10 mouse cellular contexts compared by ENCODE assay signal in genomic region chr4:57279229-57279628, GRCm38 (mm10). TPM values are rescaled to one million over a fixed set of nuclear protein-coding genes. Genes with fewer than 3 reads are reported as not detected.
DNase-seq lines count a peak whose midpoint lies in the region; ATAC-seq and TF ChIP-seq lines count a peak whose summit lies in the region.
"Had no signal": no experiment of that assay in that cellular context is flagged by ENCODE, and none has a peak within 500 bp of the region (broad histone marks: within the 10 kb centered on the region; RNA-seq: fewer than 3 reads in every experiment).

No protein-coding gene starts in this region.

- no peaks in the 10 kb centered on the region for H3K36me3 ChIP-seq in lung, embryonic 14.5 days (ENCODE audit: insufficient read depth)
- no peaks in the 10 kb centered on the region for H3K36me3 ChIP-seq in midbrain, embryonic 15.5 days (replicated peaks)
- H3K36me3 ChIP-seq: midbrain, embryonic 12.5 days had no signal

- no peaks in the 10 kb centered on the region for H3K27me3 ChIP-seq in lung, embryonic 14.5 days (ENCODE audit: insufficient read depth, low read length)
- H3K27me3 ChIP-seq in midbrain, embryonic 15.5 days (replicated peaks), result no peaks in the 10 kb centered on the region
- H3K27me3 ChIP-seq: midbrain, embryonic 12.5 days had no signal

- no peak overlapping the region for H3K4me3 ChIP-seq in lung, embryonic 14.5 days (ENCODE audit: low read depth, low read length)
- H3K4me3 ChIP-seq in midbrain, embryonic 15.5 days, result no peak overlapping the region
- H3K4me3 ChIP-seq: midbrain, embryonic 12.5 days had no signal

- H3K9me3 ChIP-seq in lung, embryonic 14.5 days (ENCODE audit: low read depth, low read length), result no peaks in the 10 kb centered on the region
- no peaks in the 10 kb centered on the region for H3K9me3 ChIP-seq in midbrain, embryonic 15.5 days
- H3K9me3 ChIP-seq: midbrain, embryonic 12.5 days had no signal

- DNase-seq in adrenal gland, postnatal 10 days, result peak; percentile 51
- DNase-seq in adrenal gland, adult 18-20 months (ENCODE audit: low spot score in 2 of 2), result no peak
- DNase-seq in CD4-positive helper T cell, adult 2 months (ENCODE audit: low read depth, low spot score), result peak; percentile 38
- peak; percentile 67 for DNase-seq in lung, embryonic 14.5 days
- DNase-seq in cerebellum, adult 11 months, result no peak
- DNase-seq: right cerebral cortex, postnatal 25 days had no signal

- H3K9ac ChIP-seq in lung, embryonic 14.5 days, result no peak overlapping the region
- no peak overlapping the region for H3K9ac ChIP-seq in midbrain, embryonic 15.5 days
- H3K9ac ChIP-seq: midbrain, embryonic 12.5 days had no signal

- H3K4me1 ChIP-seq in lung, embryonic 14.5 days (ENCODE audit: insufficient read depth), result no peaks in the 10 kb centered on the region
- H3K4me1 ChIP-seq in midbrain, embryonic 15.5 days, result peaks cover 4% of the 10 kb centered on the region

- TF ChIP-seq CTCF in lung, embryonic 14.5 days (IDR thresholded peaks at IDR 0.05; ENCODE audit: low read depth), result no peak

- peak; percentile 62 for ATAC-seq in inflammation-experienced regulatory T-cells, adult 6 months
- ATAC-seq in lung, embryonic 14.5 days (ENCODE audit: insufficient read depth), result no peak
- no peak for ATAC-seq in midbrain, embryonic 15.5 days (replicated peaks)
- ATAC-seq in frontal cortex, adult (ENCODE audit: low TSS enrichment), result no peak

- 21% methylated on average over 8 of the region's 8 CpGs for WGBS in lung, embryonic 14.5 days
- 36% methylated on average over 8 of the region's 8 CpGs for WGBS in midbrain, embryonic 15.5 days

- H3K27ac ChIP-seq in lung, embryonic 14.5 days (ENCODE audit: low read depth), result no peak overlapping the region
- no peak overlapping the region for H3K27ac ChIP-seq in midbrain, embryonic 15.5 days
- H3K27ac ChIP-seq: midbrain, embryonic 12.5 days had no signal

- H3K4me2 ChIP-seq in lung, embryonic 14.5 days, result no peak overlapping the region
- H3K4me2 ChIP-seq in midbrain, embryonic 15.5 days, result no peak overlapping the region
- H3K4me2 ChIP-seq: midbrain, embryonic 12.5 days had no signal

RNA-seq across cellular contexts. Expression of gene Ptpn3, which starts 22.4 kb away (rescaled TPM):
- 10 to 100 TPM; 18.2 to 21.3 TPM for total RNA-seq in adrenal gland, postnatal 10 days (2021)
- 10 to 100 TPM; 12.2 to 24.8 TPM for total RNA-seq in adrenal gland, adult 18-20 months (2021)
- polyA plus RNA-seq in inflammation-experienced regulatory T-cells, adult 6 months (2017; shearing (Covaris generic)), result 1 to 10 TPM in 2 of 3 experiments, under 1 TPM in 1; 0.98 to 3.4 (median 2.8) TPM
- polyA plus RNA-seq in lung, embryonic 14.5 days (2014; fragmentation: Nextera tagmentation; extraction: Ambion mirVana), result 4.4 and 4.9 TPM in 2 replicates
- polyA plus RNA-seq in midbrain, embryonic 15.5 days (2015; fragmentation: Nextera tagmentation; extraction: Ambion mirVana), result 2.3 and 2.8 TPM in 2 replicates

Comparison
In these comparisons a context has a peak if more than half of its experiments do, and no peak if none do; other contexts are left out.
1. DNase-seq: peak in adrenal gland, postnatal 10 days (single experiment), CD4-positive helper T cell, adult 2 months (single experiment) and lung, embryonic 14.5 days (single experiment); none in adrenal gland, adult 18-20 months (0 of 2) and cerebellum, adult 11 months (single experiment).